Mouse (Mus musculus): ENCODE data around the gene Bricd5. TPM values are rescaled to one million over a fixed set of nuclear protein-coding genes. Genes with fewer than 3 reads are reported as not detected.
A peak's percentile ranks its signal among the peaks of the same experiment; 100 is the strongest.

The Bricd5 gene
- polyA plus RNA-seq, 1 experiment from 2014 or later, result not detected

DNA sequence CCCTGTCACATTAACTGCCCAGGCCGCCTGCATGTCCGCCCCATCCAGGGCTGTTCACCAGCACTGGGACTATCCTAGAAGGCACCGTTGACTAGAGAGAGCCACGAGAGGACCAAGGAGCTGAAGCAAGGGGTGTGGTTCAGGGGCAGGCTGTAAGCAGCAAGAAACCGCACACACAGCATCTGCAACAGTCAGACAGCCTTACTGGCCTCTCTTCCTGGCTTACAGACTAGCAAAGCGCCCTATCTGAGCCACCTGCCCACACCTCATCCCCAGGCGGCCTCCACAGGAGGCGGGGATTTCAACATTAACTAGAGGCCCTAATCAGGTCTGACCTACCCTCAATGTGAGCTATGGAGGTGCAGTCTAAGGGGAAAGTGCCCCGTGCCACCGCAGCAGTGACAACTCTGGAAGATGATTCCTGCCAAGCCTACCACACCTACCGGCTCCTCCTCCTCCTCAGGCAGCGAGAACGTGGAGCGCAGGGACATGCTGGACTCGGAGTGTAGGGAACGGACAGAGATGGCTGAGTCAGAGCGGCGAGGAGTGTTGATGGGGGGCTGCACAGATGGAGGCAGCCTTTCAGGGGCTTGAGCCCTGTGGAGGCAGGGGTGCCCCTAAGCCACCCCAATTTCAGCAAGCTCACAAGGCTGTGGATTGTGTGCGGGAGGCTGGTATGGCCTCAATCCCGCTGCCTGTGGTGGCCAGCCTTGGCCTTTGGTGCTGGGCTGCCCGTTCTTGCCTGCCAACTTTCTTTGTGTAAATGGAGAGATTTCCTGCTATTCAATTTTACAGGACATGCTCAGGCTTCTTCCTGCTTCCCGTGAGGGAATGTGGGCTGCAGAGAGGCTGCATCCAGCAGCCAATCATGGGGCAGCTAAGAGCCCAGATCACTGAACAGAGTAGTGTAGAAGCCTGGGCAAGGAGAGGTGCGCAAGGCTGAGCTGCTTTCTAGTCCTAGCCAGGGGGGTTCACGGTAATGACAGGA, 40.9 kb downstream of the Bricd5 start:
- Histone ChIP-seq H3K27ac (no peak overlapping the region), H3K9ac (replicated peaks) (0 out of 2 replicates have a peak overlapping the region, but pooled peaks have one; percentile 19), H3K4me1 (replicated peaks) (no peaks in the 10 kb centered on the region), H3K36me3 (peaks cover 93% of the 10 kb centered on the region), H3K27me3 (no peaks in the 10 kb centered on the region), H3K4me3 (replicated peaks) (no peak overlapping the region), H3K4me2 (replicated peaks) (no peak overlapping the region), H3K9me3 (no peaks in the 10 kb centered on the region)
- ATAC-seq, result no peak; the same call in 1 of the 2 replicates
- 92% methylated on average over 24 of the region's 24 CpGs for WGBS

DNA sequence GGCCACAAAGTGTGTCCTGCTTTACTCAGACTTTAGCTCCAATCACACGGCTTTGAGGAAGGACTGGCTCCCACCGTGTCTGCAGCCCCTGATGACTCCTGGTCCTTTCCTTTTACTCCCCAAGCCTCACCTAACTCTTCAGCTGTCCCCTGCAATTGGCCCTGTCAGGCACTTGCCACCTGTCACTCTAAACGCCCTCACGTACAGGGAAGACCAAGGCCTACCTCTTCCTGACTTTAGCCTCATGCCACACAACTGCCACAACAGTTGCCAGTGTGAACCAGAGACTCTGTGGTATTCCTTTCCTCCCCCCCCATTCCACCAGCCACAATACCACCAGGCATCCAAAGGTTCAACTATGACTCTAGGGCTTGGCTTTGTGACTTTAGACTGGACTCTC, 46.8 kb downstream of the Bricd5 start:
- Histone ChIP-seq H3K4me1 (replicated peaks) (no peaks in the 10 kb centered on the region; the same call in 1 of the 2 replicates), H3K4me3 (replicated peaks) (no peak overlapping the region), H3K27ac (no peak overlapping the region), H3K4me2 (replicated peaks) (no peak overlapping the region), H3K9me3 (no peaks in the 10 kb centered on the region), H3K36me3 (peaks cover 43% of the 10 kb centered on the region), H3K9ac (replicated peaks) (no peak overlapping the region), H3K27me3 (no peaks in the 10 kb centered on the region)
- no peak for ATAC-seq
- 94% methylated on average over 4 of the region's 4 CpGs for WGBS

DNA sequence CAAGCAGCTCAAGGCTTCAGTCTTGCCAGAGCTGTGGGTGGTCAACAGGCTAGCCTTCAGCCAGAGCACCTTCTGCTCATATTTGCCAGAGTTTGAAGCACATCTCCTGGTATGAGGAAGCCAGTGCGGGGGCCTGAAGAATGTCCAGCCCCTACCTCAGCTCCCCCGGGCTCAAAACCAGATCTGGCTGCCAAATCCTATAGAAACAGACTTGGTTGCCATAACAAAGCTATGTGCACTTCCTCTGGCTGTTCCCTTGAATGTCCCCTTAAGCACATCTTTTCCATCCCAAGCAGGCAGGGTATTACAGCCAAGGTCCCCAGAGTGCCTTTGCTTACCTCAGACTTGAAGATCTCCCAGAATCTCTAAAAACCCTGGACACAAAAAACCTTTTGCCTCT, 51.0 kb downstream of the Bricd5 start:
- Histone ChIP-seq H3K27me3 (no peaks in the 10 kb centered on the region), H3K9me3 (no peaks in the 10 kb centered on the region), H3K4me3 (replicated peaks) (no peak overlapping the region), H3K9ac (replicated peaks) (no peak overlapping the region), H3K36me3 (peaks cover 6% of the 10 kb centered on the region; the same call in 1 of the 2 replicates), H3K4me1 (replicated peaks) (peaks cover 28% of the 10 kb centered on the region), H3K27ac (no peak overlapping the region), H3K4me2 (replicated peaks) (no peak overlapping the region)
- ATAC-seq, result no peak
- 78% methylated on average over 2 of the region's 2 CpGs for WGBS

Other genes with a start within 250 kb of the Bricd5 start
- 30.9 and 32.9 TPM in 2 replicates for gene Ccnf, start 222.4 kb upstream of the Bricd5 start, polyA plus RNA-seq (2015; fragmentation: Nextera tagmentation; extraction: Ambion mirVana)
- gene Abca17, start 122.8 kb upstream of the Bricd5 start, polyA plus RNA-seq (2015; fragmentation: Nextera tagmentation; extraction: Ambion mirVana), result 0.12 and 0.14 TPM in 2 replicates
- 22.7 and 23.9 TPM in 2 replicates for gene Abca3, start 121.9 kb upstream of the Bricd5 start, polyA plus RNA-seq (2015; fragmentation: Nextera tagmentation; extraction: Ambion mirVana)
- 370 and 374 TPM in 2 replicates for gene Rnps1, start 59.3 kb upstream of the Bricd5 start, polyA plus RNA-seq (2015; fragmentation: Nextera tagmentation; extraction: Ambion mirVana)
- gene Eci1, start 47.2 kb upstream of the Bricd5 start, polyA plus RNA-seq (2015; fragmentation: Nextera tagmentation; extraction: Ambion mirVana), result 45.5 and 45.9 TPM in 2 replicates
- 6.8 and 6.9 TPM in 2 replicates for gene Dnase1l2, start 30.8 kb upstream of the Bricd5 start, polyA plus RNA-seq (2015; fragmentation: Nextera tagmentation; extraction: Ambion mirVana)
- gene E4f1, start 3.6 kb upstream of the Bricd5 start, polyA plus RNA-seq (2015; fragmentation: Nextera tagmentation; extraction: Ambion mirVana), result 44.0 and 45.1 TPM in 2 replicates
- 48.3 and 54.9 TPM in 2 replicates for gene Pgp, start 3.5 kb upstream of the Bricd5 start, polyA plus RNA-seq (2015; fragmentation: Nextera tagmentation; extraction: Ambion mirVana)
- gene Mlst8, start 5.2 kb downstream of the Bricd5 start, polyA plus RNA-seq (2015; fragmentation: Nextera tagmentation; extraction: Ambion mirVana), result 38.6 and 41.4 TPM in 2 replicates
- gene Caskin1, start 14.7 kb downstream of the Bricd5 start, polyA plus RNA-seq (2015; fragmentation: Nextera tagmentation; extraction: Ambion mirVana), result 24.7 and 29.1 TPM in 2 replicates
- 97.3 and 106 TPM in 2 replicates for gene Traf7, start 54.1 kb downstream of the Bricd5 start, polyA plus RNA-seq (2015; fragmentation: Nextera tagmentation; extraction: Ambion mirVana)
- gene Rab26, start 60.3 kb downstream of the Bricd5 start, polyA plus RNA-seq (2015; fragmentation: Nextera tagmentation; extraction: Ambion mirVana), result 2.9 TPM in 2 replicates
- 17.7 and 19.4 TPM in 2 replicates for gene Pkd1, start 76.0 kb downstream of the Bricd5 start, polyA plus RNA-seq (2015; fragmentation: Nextera tagmentation; extraction: Ambion mirVana)
- gene Tsc2, start 158.7 kb downstream of the Bricd5 start, polyA plus RNA-seq (2015; fragmentation: Nextera tagmentation; extraction: Ambion mirVana), result 73.1 and 74.1 TPM in 2 replicates
- gene Nthl1, start 158.8 kb downstream of the Bricd5 start, polyA plus RNA-seq (2015; fragmentation: Nextera tagmentation; extraction: Ambion mirVana), result 10.0 and 10.8 TPM in 2 replicates
- 21.3 and 23.5 TPM in 2 replicates for gene Slc9a3r2, start 176.4 kb downstream of the Bricd5 start, polyA plus RNA-seq (2015; fragmentation: Nextera tagmentation; extraction: Ambion mirVana)
- not detected in 2 replicates for gene Npw, start 184.6 kb downstream of the Bricd5 start, polyA plus RNA-seq (2015; fragmentation: Nextera tagmentation; extraction: Ambion mirVana)
- 15.0 and 18.6 TPM in 2 replicates for gene Zfp598, start 195.8 kb downstream of the Bricd5 start, polyA plus RNA-seq (2015; fragmentation: Nextera tagmentation; extraction: Ambion mirVana)
- gene Syngr3, start 216.1 kb downstream of the Bricd5 start, polyA plus RNA-seq (2015; fragmentation: Nextera tagmentation; extraction: Ambion mirVana), result 95.0 and 98.1 TPM in 2 replicates
- 36.7 and 39.9 TPM in 2 replicates for gene Gfer, start 222.3 kb downstream of the Bricd5 start, polyA plus RNA-seq (2015; fragmentation: Nextera tagmentation; extraction: Ambion mirVana)
- 1.7 and 2.2 TPM in 2 replicates for gene Noxo1, start 222.3 kb downstream of the Bricd5 start, polyA plus RNA-seq (2015; fragmentation: Nextera tagmentation; extraction: Ambion mirVana)
- gene Tbl3, start 233.8 kb downstream of the Bricd5 start, polyA plus RNA-seq (2015; fragmentation: Nextera tagmentation; extraction: Ambion mirVana), result 81.4 and 84.3 TPM in 2 replicates
- not detected in 2 replicates for gene Rnf151, start 244.2 kb downstream of the Bricd5 start, polyA plus RNA-seq (2015; fragmentation: Nextera tagmentation; extraction: Ambion mirVana)
- gene Rps2, start 244.2 kb downstream of the Bricd5 start, polyA plus RNA-seq (2015; fragmentation: Nextera tagmentation; extraction: Ambion mirVana), result 770 and 771 TPM in 2 replicates